Mouse (Mus musculus) common myeloid progenitor, adult 5-6 weeks (primary cell): ENCODE measurements at regions not wholly inside any gene's neighbourhood (a gene's known extent, or its start where the extent isn't known, plus 50 kb on each side); places are given as distances from the start of the nearest gene placed in this dataset.

ENCODE experiments used
- ATAC-seq: replicated peaks from 2 replicates; pipeline ENCODE4 v1.8.0; 2016; ENCODE audit warnings: low read depth, mild to moderate bottlenecking, moderate TSS enrichment, inconsistent platforms; ENCODE audit not compliant: poor library complexity, severe bottlenecking

DNA sequence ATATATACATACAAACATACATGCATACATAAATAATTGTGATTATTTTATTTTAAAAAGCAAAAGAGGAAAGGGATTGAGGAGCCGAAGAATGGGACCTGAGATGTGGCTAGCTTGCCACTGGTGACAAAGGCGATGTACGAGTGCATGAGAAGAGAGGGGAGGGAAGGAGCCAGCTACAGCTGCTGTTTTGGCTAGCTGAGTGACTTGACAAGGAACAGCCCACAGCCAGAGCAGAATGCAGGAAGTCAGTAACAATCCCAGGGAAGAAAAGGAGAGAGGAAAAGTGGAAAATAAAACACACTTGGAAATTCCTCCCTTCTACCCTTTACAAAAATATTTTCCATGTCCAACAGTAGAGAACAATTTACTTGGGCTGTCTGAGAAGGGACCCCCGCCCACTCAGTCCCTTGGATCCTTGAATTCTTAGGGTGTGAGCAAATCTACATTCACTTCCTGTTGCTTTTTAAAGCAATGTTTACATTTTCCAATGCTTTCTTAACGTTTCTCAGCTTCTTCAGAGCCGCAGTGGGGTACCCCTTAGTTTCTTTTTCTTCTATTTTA is 345.9 kb downstream of the Sox4 start:
- ATAC-seq, result no peak

DNA sequence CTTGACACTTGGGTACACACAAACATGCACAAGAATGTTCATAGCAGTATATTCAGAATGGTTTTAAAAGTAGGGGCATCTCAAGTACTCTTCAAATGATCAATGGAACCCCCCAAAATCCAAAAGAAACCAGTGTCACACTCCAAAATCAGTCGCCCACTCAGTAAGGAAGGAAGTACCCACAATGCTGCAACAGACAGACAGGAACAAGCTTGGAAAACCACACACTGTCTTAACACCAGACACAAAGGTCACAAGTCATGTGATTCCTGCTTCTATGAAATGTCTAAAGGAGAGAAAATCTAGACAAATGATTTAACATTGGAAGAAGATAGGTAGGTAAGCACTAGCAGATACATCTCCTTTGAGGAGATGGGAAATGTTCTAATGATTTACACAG is 346.9 kb downstream of the Sox4 start:
- ATAC-seq, result 0 out of 2 replicates have a peak, but pooled peaks have one; percentile 55

- no peak for ATAC-seq
Measured at GRCm38 (mm10) chr13:28605833-28606232, 347.7 kb downstream of the Sox4 start.

GRCm38 (mm10) chr13:28604016-28604415 is 346.7 kb downstream of the Gm11361 start:
- no peak for ATAC-seq

DNA sequence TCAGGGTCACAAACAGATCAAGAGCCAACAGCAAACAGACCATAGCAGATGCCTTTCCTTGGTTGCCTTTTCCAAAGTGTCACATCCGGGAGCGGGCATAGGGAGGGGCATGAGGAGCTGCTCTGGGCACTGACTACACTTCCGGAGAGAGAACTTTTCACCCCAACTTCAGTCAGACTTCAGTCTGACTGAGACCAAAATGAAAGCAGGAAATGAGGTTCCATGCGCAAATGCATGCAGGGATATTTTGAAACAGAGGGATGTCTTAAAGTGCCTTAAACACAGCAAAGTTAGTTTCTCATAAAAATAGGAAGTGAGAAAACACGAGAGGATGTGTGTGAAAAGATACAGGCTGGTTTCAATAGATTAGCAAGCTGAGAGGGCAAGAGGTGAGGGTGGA is 343.5 kb downstream of the Gm11361 start:
- peak; percentile 94 for ATAC-seq

DNA sequence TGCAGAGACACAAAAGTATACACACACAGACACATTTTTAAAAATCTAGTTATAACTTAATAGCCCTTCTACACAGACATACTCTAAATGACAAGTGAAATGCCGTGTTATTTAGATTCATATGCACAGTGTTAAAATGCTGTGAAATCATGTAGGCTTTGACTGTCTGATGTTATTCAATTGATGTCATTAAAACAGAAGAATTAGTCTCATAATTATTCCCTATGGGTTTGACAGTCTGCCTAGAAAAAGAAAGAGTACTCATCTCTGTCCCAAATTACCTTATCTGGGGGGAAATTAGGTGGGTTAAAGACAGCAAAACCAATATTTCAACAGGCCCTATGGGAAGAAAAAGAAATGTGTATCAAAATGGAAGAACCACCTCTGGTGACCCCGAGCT is 339.0 kb downstream of the Gm11361 start:
- ATAC-seq, result no peak

- no peak for ATAC-seq
Measured at GRCm38 (mm10) chr13:28592176-28592575, 334.8 kb downstream of the Gm11361 start.

GRCm38 (mm10) chr13:28587977-28588376 is 330.6 kb downstream of the Gm11361 start:
- no peak for ATAC-seq

DNA sequence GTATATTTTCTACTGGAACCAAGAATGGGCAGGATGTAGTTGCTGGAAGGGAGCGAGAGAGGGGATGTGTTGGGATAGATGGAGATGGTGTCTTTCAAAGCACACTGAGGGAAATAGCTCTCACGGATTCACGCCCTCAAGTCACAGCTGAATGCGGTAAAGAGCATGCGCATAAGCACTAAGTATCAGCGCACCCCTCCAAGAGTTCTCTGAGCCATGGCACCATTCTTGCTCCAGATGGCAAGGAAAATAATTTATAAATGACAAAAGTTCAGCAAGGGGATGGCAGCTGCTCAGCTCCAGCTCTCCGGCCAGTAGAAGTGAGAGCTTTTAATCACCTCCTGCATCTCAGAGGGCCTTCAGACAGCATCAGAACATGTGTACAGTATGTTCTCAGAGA is 329.4 kb downstream of the Gm11361 start:
- no peak for ATAC-seq

GRCm38 (mm10) chr13:28586140-28586539 is 328.8 kb downstream of the Gm11361 start:
- no peak for ATAC-seq

- ATAC-seq, result no peak
Measured at GRCm38 (mm10) chr13:28583617-28584016, 326.3 kb downstream of the Gm11361 start.

- ATAC-seq, result no peak
Measured at GRCm38 (mm10) chr13:28575202-28575851, 318.0 kb downstream of the Gm11361 start.

DNA sequence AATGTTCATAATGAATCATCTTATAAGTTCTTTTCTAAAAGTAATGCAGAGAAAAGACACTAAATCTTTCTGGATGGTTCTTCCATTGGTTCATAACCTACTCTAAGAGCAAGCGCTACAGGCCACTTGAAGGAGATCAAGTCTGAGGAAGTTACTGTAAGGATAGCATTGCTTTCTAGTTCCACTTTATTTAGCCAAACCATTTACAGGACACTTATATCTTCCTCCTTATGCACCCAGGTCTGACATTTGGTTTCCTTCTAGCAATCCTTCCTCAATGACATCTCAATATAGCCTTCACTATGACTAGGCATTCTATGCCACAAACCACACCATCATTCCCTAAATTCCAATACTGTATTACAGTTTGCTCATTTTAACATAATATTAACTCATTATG is 316.0 kb downstream of the Gm11361 start:
- peak; percentile 59 for ATAC-seq

- peak; percentile 36; the same call in 1 of the 2 replicates for ATAC-seq
Measured at GRCm38 (mm10) chr13:28572448-28572847, 315.1 kb downstream of the Gm11361 start.

GRCm38 (mm10) chr13:28571716-28572115 is 314.4 kb downstream of the Gm11361 start:
- peak; percentile 34; the same call in 1 of the 2 replicates for ATAC-seq

GRCm38 (mm10) chr13:28563585-28563984 is 306.3 kb downstream of the Gm11361 start:
- ATAC-seq, result no peak

GRCm38 (mm10) chr13:28560081-28560480 is 302.8 kb downstream of the Gm11361 start:
- no peak for ATAC-seq

DNA sequence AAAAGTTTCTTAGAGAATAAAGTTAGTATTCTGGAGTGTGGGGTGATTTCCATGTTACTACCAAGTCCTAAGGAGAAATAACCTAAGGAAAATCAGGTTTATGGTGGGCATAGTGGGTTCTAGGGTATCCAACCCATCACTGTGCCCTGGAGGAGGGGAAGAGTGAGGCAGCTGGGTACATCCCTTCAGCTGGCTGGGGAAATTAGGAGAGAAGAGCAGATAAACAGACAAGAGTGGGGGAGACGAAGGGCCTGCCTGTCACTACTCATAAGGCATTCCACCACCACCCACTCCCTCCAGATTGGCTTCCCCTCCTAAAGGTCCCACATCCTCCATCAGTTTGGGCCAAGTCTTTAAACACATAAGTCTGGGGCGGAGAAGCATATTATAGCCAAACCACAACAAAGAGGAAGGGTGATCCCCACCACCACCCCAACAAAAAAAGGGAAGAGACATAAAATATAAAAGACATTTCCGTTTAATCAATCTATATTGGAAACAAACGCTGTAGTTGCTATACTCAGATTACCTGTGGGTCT is 299.8 kb downstream of the Gm11361 start:
- peak; percentile 89 for ATAC-seq

DNA sequence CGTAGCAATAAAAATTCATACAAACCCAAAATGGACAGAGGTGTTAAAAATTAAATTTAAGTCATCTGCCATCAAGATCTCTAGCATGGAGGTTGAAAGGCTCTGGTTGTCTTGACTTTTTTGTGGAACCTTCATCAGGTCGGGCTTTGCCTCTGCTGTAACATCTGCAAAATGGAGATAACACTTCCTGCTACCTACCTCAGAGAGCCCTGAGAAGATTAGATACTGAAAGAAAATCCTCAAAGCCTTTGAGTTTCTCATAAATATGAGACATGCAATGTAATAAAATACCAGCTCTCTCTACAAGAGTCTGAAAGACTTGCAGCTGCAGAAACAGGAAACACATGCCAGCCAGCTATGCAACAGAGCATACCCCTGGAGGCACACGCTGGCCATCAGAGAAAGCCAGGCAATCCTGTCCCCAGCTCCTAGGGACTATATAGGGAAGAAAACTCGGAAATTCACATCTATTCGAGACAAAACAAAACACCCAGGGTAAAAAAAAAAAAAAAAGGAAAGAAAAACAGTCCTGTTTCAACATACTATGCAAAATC is 299.1 kb downstream of the Gm11361 start:
- peak; percentile 70 for ATAC-seq

- no peak for ATAC-seq
Measured at GRCm38 (mm10) chr13:28554143-28554830, 297.0 kb downstream of the Gm11361 start.
